Mouse (Mus musculus) liver, embryonic 12.5 days (tissue): ENCODE measurements around the gene Hnrnpl. TPM values are rescaled to one million over a fixed set of nuclear protein-coding genes. Genes with fewer than 3 reads are reported as not detected.

ENCODE experiments used
- ATAC-seq: fragments of 200-750 bp; cut with Nextera tagmentation; 2 replicates; pipeline ENCODE4 v1.8.0; 2017; ENCODE audit warnings: moderate number of reproducible peaks, mild to moderate bottlenecking, moderate library complexity
- H3K27ac ChIP-seq: fragments of 300-500 bp; sonication (generic); 2 replicates; pipeline ENCODE4 v1.5.1; 2016; ENCODE audit warnings: mild to moderate bottlenecking
- H3K27me3 ChIP-seq: fragments of 300-500 bp; sonication (generic); replicated peaks from 2 replicates; pipeline ENCODE4 v1.6.1; 2016; ENCODE audit warnings: mild to moderate bottlenecking, moderate library complexity
- H3K36me3 ChIP-seq: fragments of 300-500 bp; sonication (generic); 2 replicates; pipeline ENCODE4 v1.6.1; 2016; ENCODE audit warnings: mild to moderate bottlenecking, moderate library complexity
- H3K4me1 ChIP-seq: fragments of 300-500 bp; sonication (generic); 2 replicates; pipeline ENCODE4 v1.6.1; 2016
- H3K4me2 ChIP-seq: fragments of 300-500 bp; sonication (generic); 2 replicates; pipeline ENCODE4 v1.6.1; 2016; ENCODE audit warnings: mild to moderate bottlenecking, moderate library complexity
- H3K4me3 ChIP-seq: fragments of 300-500 bp; sonication (generic); 2 replicates; pipeline ENCODE4 v1.5.1; 2016; ENCODE audit warnings: mild to moderate bottlenecking, moderate library complexity
- H3K9ac ChIP-seq: fragments of 300-500 bp; sonication (generic); 2 replicates; pipeline ENCODE4 v1.6.1; 2016; ENCODE audit warnings: mild to moderate bottlenecking, moderate library complexity
- H3K9me3 ChIP-seq: fragments of 300-500 bp; sonication (generic); replicated peaks from 2 replicates; pipeline ENCODE4 v1.6.1; 2016; ENCODE audit warnings: mild to moderate bottlenecking, moderate library complexity
- WGBS: fragments of 180-500 bp; shearing (Covaris S2); methylation state at CpG from one replicate; pipeline ENCODE4 v1.1.7; 2016; ENCODE audit not compliant: insufficient replicate concordance; 5-methylcytosine and 5-hydroxymethylcytosine counted together
- polyA plus RNA-seq: library from polyadenylated mRNA; unstranded; fragments of >200 nt; fragmentation: Nextera tagmentation; extraction: Ambion mirVana; gene quantifications from 2 replicates; pipeline ENCODE4 v1.2.1, GENCODE M21; 2016

Hnrnpl gene
- polyA plus RNA-seq, 1 experiment from 2014 or later = 186 TPM

- Histone ChIP-seq H3K36me3 (peaks cover 2% of the 10 kb centered on the region), H3K4me1 (peaks cover 47% of the 10 kb centered on the region), H3K9me3 (no peaks in the 10 kb centered on the region), H3K4me2 (no peak overlapping the region), H3K9ac (no peak overlapping the region), H3K4me3 (no peak overlapping the region), H3K27ac (no peak overlapping the region; the same call in 1 of the 2 replicates), H3K27me3 (no peaks in the 10 kb centered on the region)
- no peak for ATAC-seq
- 68% methylated on average over 4 of the region's 4 CpGs for WGBS
Measured at GRCm38 (mm10) chr7:28806869-28807268, 1.5 kb upstream of the Hnrnpl start.

- Histone ChIP-seq H3K4me2 (peak overlapping the region; percentile 94), H3K27me3 (no peaks in the 10 kb centered on the region), H3K9ac (peak overlapping the region; percentile 97), H3K4me3 (peak overlapping the region; percentile 93), H3K27ac (peak overlapping the region; percentile 99), H3K4me1 (peaks cover 47% of the 10 kb centered on the region), H3K9me3 (no peaks in the 10 kb centered on the region), H3K36me3 (peaks cover 10% of the 10 kb centered on the region)
- no peak for ATAC-seq
- WGBS = 53% methylated on average over 8 of the region's 8 CpGs
Measured at GRCm38 (mm10) chr7:28807641-28808220, 610 bp upstream of the Hnrnpl start.

GRCm38 (mm10) chr7:28808957-28809393 is 634 bp downstream of the Hnrnpl start:
- no peaks in the 10 kb centered on the region for H3K9me3 ChIP-seq
- peak overlapping the region; percentile 99 for H3K27ac ChIP-seq
- H3K9ac ChIP-seq = peak overlapping the region; percentile 97
- H3K4me2 ChIP-seq = peak overlapping the region; percentile 94
- peaks cover 47% of the 10 kb centered on the region for H3K4me1 ChIP-seq
- no peaks in the 10 kb centered on the region for H3K27me3 ChIP-seq
- WGBS = under 1% methylated on average over 28 of the region's 32 CpGs
- H3K36me3 ChIP-seq = peaks cover 23% of the 10 kb centered on the region
- peak; percentile 64 for ATAC-seq
- peak overlapping the region; percentile 93 for H3K4me3 ChIP-seq

- ATAC-seq = peak; percentile 38
- Histone ChIP-seq H3K9me3 (no peaks in the 10 kb centered on the region), H3K27me3 (no peaks in the 10 kb centered on the region), H3K4me3 (peak overlapping the region; percentile 93), H3K36me3 (peaks cover 29% of the 10 kb centered on the region), H3K9ac (peak overlapping the region; percentile 97), H3K4me2 (peak overlapping the region; percentile 94), H3K4me1 (peaks cover 48% of the 10 kb centered on the region), H3K27ac (peak overlapping the region; percentile 99)
- WGBS = 1% methylated on average over 35 of the region's 35 CpGs
Measured at GRCm38 (mm10) chr7:28809401-28810089, 1.2 kb downstream of the Hnrnpl start.

GRCm38 (mm10) chr7:28810107-28811066 is 2.0 kb downstream of the Hnrnpl start:
- Histone ChIP-seq H3K9me3 (no peaks in the 10 kb centered on the region), H3K27me3 (no peaks in the 10 kb centered on the region), H3K4me2 (peak overlapping the region; percentile 94), H3K9ac (peak overlapping the region; percentile 97), H3K4me3 (peak overlapping the region; percentile 93), H3K36me3 (peaks cover 37% of the 10 kb centered on the region), H3K4me1 (peaks cover 52% of the 10 kb centered on the region), H3K27ac (peak overlapping the region; percentile 99)
- WGBS = under 1% methylated on average over 64 of the region's 70 CpGs
- ATAC-seq = peak; percentile 88

GRCm38 (mm10) chr7:28811228-28811627 is 2.9 kb downstream of the Hnrnpl start:
- peaks cover 61% of the 10 kb centered on the region for H3K4me1 ChIP-seq
- peaks cover 45% of the 10 kb centered on the region for H3K36me3 ChIP-seq
- 1% methylated on average over 40 of the region's 40 CpGs for WGBS
- H3K27ac ChIP-seq = peak overlapping the region; percentile 97
- peak; percentile 48 for ATAC-seq
- peak overlapping the region; percentile 93 for H3K4me3 ChIP-seq
- H3K4me2 ChIP-seq = peak overlapping the region; percentile 93
- no peaks in the 10 kb centered on the region for H3K27me3 ChIP-seq
- H3K9ac ChIP-seq = peak overlapping the region; percentile 94
- H3K9me3 ChIP-seq = no peaks in the 10 kb centered on the region

- Histone ChIP-seq H3K4me3 (peak overlapping the region; percentile 93), H3K9me3 (no peaks in the 10 kb centered on the region), H3K4me2 (peak overlapping the region; percentile 93), H3K9ac (peak overlapping the region; percentile 94), H3K27ac (peak overlapping the region; percentile 97), H3K36me3 (peaks cover 51% of the 10 kb centered on the region), H3K4me1 (peaks cover 64% of the 10 kb centered on the region), H3K27me3 (no peaks in the 10 kb centered on the region)
- ATAC-seq = no peak
- 6% methylated on average over 7 of the region's 7 CpGs for WGBS
Measured at GRCm38 (mm10) chr7:28811640-28812275, 3.4 kb downstream of the Hnrnpl start.

- H3K4me1 ChIP-seq = peaks cover 68% of the 10 kb centered on the region
Measured at GRCm38 (mm10) chr7:28812436-28812835, 4.1 kb downstream of the Hnrnpl start.

GRCm38 (mm10) chr7:28812949-28813348 is 4.6 kb downstream of the Hnrnpl start:
- peaks cover 63% of the 10 kb centered on the region for H3K36me3 ChIP-seq
- H3K9me3 ChIP-seq = no peaks in the 10 kb centered on the region
- peak overlapping the region; percentile 94 for H3K9ac ChIP-seq
- H3K4me1 ChIP-seq = peaks cover 68% of the 10 kb centered on the region
- H3K27ac ChIP-seq = 0 out of 2 replicates have a peak overlapping the region, but pooled peaks have one; percentile 97
- ATAC-seq = no peak
- H3K27me3 ChIP-seq = no peaks in the 10 kb centered on the region
- H3K4me3 ChIP-seq = peak overlapping the region; percentile 93
- 64% methylated on average over 5 of the region's 5 CpGs for WGBS
- H3K4me2 ChIP-seq = peak overlapping the region; percentile 93

More at GRCm38 (mm10) chr7:28812436-28812835, 4.1 kb downstream of the Hnrnpl start:
- Histone ChIP-seq H3K4me2 (peak overlapping the region; percentile 93), H3K9ac (peak overlapping the region; percentile 94), H3K4me3 (peak overlapping the region; percentile 93), H3K27ac (peak overlapping the region; percentile 97; the same call in 1 of the 2 replicates), H3K27me3 (no peaks in the 10 kb centered on the region), H3K36me3 (peaks cover 58% of the 10 kb centered on the region), H3K9me3 (no peaks in the 10 kb centered on the region)
- WGBS = 58% methylated on average over 4 of the region's 4 CpGs
- ATAC-seq = no peak

GRCm38 (mm10) chr7:28814306-28815034 is 6.1 kb downstream of the Hnrnpl start:
- Histone ChIP-seq H3K9ac (no peak overlapping the region), H3K36me3 (peaks cover 78% of the 10 kb centered on the region), H3K4me2 (peak overlapping the region; percentile 93), H3K27ac (peak overlapping the region; percentile 49; the same call in 1 of the 2 replicates), H3K4me1 (peaks cover 75% of the 10 kb centered on the region), H3K4me3 (0 out of 2 replicates have a peak overlapping the region, but pooled peaks have one; percentile 4), H3K9me3 (no peaks in the 10 kb centered on the region), H3K27me3 (no peaks in the 10 kb centered on the region)
- 57% methylated on average over 5 of the region's 5 CpGs for WGBS
- ATAC-seq = no peak
